Mouse (Mus musculus): ENCODE results near the gene Trim29. TPM values are rescaled to one million over a fixed set of nuclear protein-coding genes. Genes with fewer than 3 reads are reported as not detected.
A peak's percentile ranks its signal among the peaks of the same experiment; 100 is the strongest.

The Trim29 gene
- polyA plus RNA-seq, 1 experiment from 2014 or later: 3.3 TPM

GRCm38 (mm10) chr9:43273735-43274134 is 36.9 kb upstream of the Trim29 start:
- ATAC-seq (ENCODE audit: borderline replicate concordance, extremely low read depth, low FRiP score, low TSS enrichment): no peak
- no peaks in the 10 kb centered on the region for H3K9me3 ChIP-seq
- H3K4me1 ChIP-seq: peaks cover 8% of the 10 kb centered on the region; the same call in 1 of the 2 replicates
- H3K4me3 ChIP-seq: no peak overlapping the region
- H3K27me3 ChIP-seq: peaks cover 21% of the 10 kb centered on the region
- 65% methylated on average over 9 of the region's 9 CpGs for WGBS
- H3K36me3 ChIP-seq: no peaks in the 10 kb centered on the region
- H3K27ac ChIP-seq: no peak overlapping the region
- no peak overlapping the region for H3K9ac ChIP-seq
- no peak overlapping the region for H3K4me2 ChIP-seq

- Histone ChIP-seq H3K4me1 (0 out of 2 replicates have a peak, but pooled peaks cover 2% of the 10 kb centered on the region), H3K27ac (no peak overlapping the region), H3K4me3 (no peak overlapping the region), H3K9ac (no peak overlapping the region), H3K4me2 (no peak overlapping the region), H3K36me3 (no peaks in the 10 kb centered on the region), H3K27me3 (peaks cover 4% of the 10 kb centered on the region; the same call in 1 of the 2 replicates), H3K9me3 (no peaks in the 10 kb centered on the region)
- WGBS: 7% methylated on average over 6 of the region's 6 CpGs
- peak; percentile 91 for ATAC-seq (ENCODE audit: borderline replicate concordance, extremely low read depth, low FRiP score, low TSS enrichment)
Measured at GRCm38 (mm10) chr9:43284284-43284683, 26.4 kb upstream of the Trim29 start.

- WGBS: 81% methylated on average over 4 of the region's 4 CpGs
- Histone ChIP-seq H3K36me3 (no peaks in the 10 kb centered on the region), H3K9me3 (no peaks in the 10 kb centered on the region), H3K4me2 (no peak overlapping the region), H3K4me3 (no peak overlapping the region), H3K27ac (no peak overlapping the region), H3K27me3 (peaks cover 4% of the 10 kb centered on the region; the same call in 1 of the 2 replicates), H3K9ac (no peak overlapping the region), H3K4me1 (0 out of 2 replicates have a peak, but pooled peaks cover 2% of the 10 kb centered on the region)
- ATAC-seq (ENCODE audit: borderline replicate concordance, extremely low read depth, low FRiP score, low TSS enrichment): no peak
Measured at GRCm38 (mm10) chr9:43285281-43285680, 25.4 kb upstream of the Trim29 start.

GRCm38 (mm10) chr9:43286870-43287269 is 23.8 kb upstream of the Trim29 start:
- 0 out of 2 replicates have a peak, but pooled peaks have one; percentile 32 for ATAC-seq (ENCODE audit: borderline replicate concordance, extremely low read depth, low FRiP score, low TSS enrichment)
- Histone ChIP-seq H3K4me1 (0 out of 2 replicates have a peak, but pooled peaks cover 2% of the 10 kb centered on the region), H3K27me3 (peaks cover 4% of the 10 kb centered on the region; the same call in 1 of the 2 replicates), H3K9me3 (no peaks in the 10 kb centered on the region), H3K9ac (no peak overlapping the region), H3K27ac (no peak overlapping the region), H3K4me3 (no peak overlapping the region), H3K4me2 (peak overlapping the region; percentile 35), H3K36me3 (no peaks in the 10 kb centered on the region)
- WGBS: 2% methylated on average over 20 of the region's 20 CpGs

GRCm38 (mm10) chr9:43293058-43293457 is 17.6 kb upstream of the Trim29 start:
- WGBS: 76% methylated on average over 6 of the region's 6 CpGs
- ATAC-seq (ENCODE audit: borderline replicate concordance, extremely low read depth, low FRiP score, low TSS enrichment): no peak
- H3K27me3 ChIP-seq: no peaks in the 10 kb centered on the region
- no peak overlapping the region for H3K9ac ChIP-seq
- no peak overlapping the region for H3K27ac ChIP-seq
- no peaks in the 10 kb centered on the region for H3K36me3 ChIP-seq
- H3K9me3 ChIP-seq: no peaks in the 10 kb centered on the region
- H3K4me1 ChIP-seq: no peaks in the 10 kb centered on the region
- H3K4me2 ChIP-seq: no peak overlapping the region
- H3K4me3 ChIP-seq: no peak overlapping the region

- H3K9me3 ChIP-seq: no peaks in the 10 kb centered on the region
- no peak for ATAC-seq (ENCODE audit: borderline replicate concordance, extremely low read depth, low FRiP score, low TSS enrichment)
- 26% methylated on average over 10 of the region's 10 CpGs for WGBS
- H3K4me2 ChIP-seq: no peak overlapping the region
- H3K36me3 ChIP-seq: no peaks in the 10 kb centered on the region
- no peaks in the 10 kb centered on the region; the same call in 1 of the 2 replicates for H3K27me3 ChIP-seq
- H3K27ac ChIP-seq: no peak overlapping the region
- H3K9ac ChIP-seq: no peak overlapping the region
- no peaks in the 10 kb centered on the region for H3K4me1 ChIP-seq
- no peak overlapping the region for H3K4me3 ChIP-seq
Measured at GRCm38 (mm10) chr9:43300394-43300793, 10.3 kb upstream of the Trim29 start.

GRCm38 (mm10) chr9:43302989-43303388 is 7.7 kb upstream of the Trim29 start:
- H3K27ac ChIP-seq: no peak overlapping the region
- H3K9ac ChIP-seq: no peak overlapping the region
- WGBS: 55% methylated on average over 4 of the region's 4 CpGs
- no peak overlapping the region for H3K4me2 ChIP-seq
- no peaks in the 10 kb centered on the region for H3K36me3 ChIP-seq
- H3K27me3 ChIP-seq: no peaks in the 10 kb centered on the region; the same call in 1 of the 2 replicates
- no peaks in the 10 kb centered on the region for H3K9me3 ChIP-seq
- 0 out of 2 replicates have a peak, but pooled peaks cover 6% of the 10 kb centered on the region for H3K4me1 ChIP-seq
- ATAC-seq (ENCODE audit: borderline replicate concordance, extremely low read depth, low FRiP score, low TSS enrichment): no peak
- no peak overlapping the region for H3K4me3 ChIP-seq

GRCm38 (mm10) chr9:43305882-43306281 is 4.8 kb upstream of the Trim29 start:
- no peak overlapping the region for H3K4me3 ChIP-seq
- H3K27ac ChIP-seq: no peak overlapping the region
- no peak overlapping the region for H3K9ac ChIP-seq
- no peaks in the 10 kb centered on the region; the same call in 1 of the 2 replicates for H3K27me3 ChIP-seq
- H3K4me2 ChIP-seq: no peak overlapping the region
- no peaks in the 10 kb centered on the region for H3K36me3 ChIP-seq
- ATAC-seq (ENCODE audit: borderline replicate concordance, extremely low read depth, low FRiP score, low TSS enrichment): no peak
- H3K9me3 ChIP-seq: no peaks in the 10 kb centered on the region
- H3K4me1 ChIP-seq: 0 out of 2 replicates have a peak, but pooled peaks cover 6% of the 10 kb centered on the region
- WGBS: 33% methylated on average over 6 of the region's 6 CpGs

GRCm38 (mm10) chr9:43309087-43309872 is 1.4 kb upstream of the Trim29 start:
- Histone ChIP-seq H3K36me3 (no peaks in the 10 kb centered on the region), H3K4me3 (no peak overlapping the region), H3K27ac (no peak overlapping the region), H3K27me3 (no peaks in the 10 kb centered on the region), H3K9me3 (no peaks in the 10 kb centered on the region), H3K4me1 (0 out of 2 replicates have a peak, but pooled peaks cover 6% of the 10 kb centered on the region), H3K9ac (no peak overlapping the region), H3K4me2 (no peak overlapping the region)
- no peak for ATAC-seq (ENCODE audit: borderline replicate concordance, extremely low read depth, low FRiP score, low TSS enrichment)
- WGBS: 75% methylated on average over 6 of the region's 6 CpGs

GRCm38 (mm10) chr9:43312190-43312589 is 1.5 kb downstream of the Trim29 start:
- WGBS: 77% methylated on average over 7 of the region's 7 CpGs
- no peak overlapping the region for H3K9ac ChIP-seq
- H3K36me3 ChIP-seq: no peaks in the 10 kb centered on the region
- no peak overlapping the region for H3K4me2 ChIP-seq
- ATAC-seq (ENCODE audit: borderline replicate concordance, extremely low read depth, low FRiP score, low TSS enrichment): no peak
- no peak overlapping the region for H3K27ac ChIP-seq
- H3K9me3 ChIP-seq: no peaks in the 10 kb centered on the region
- no peaks in the 10 kb centered on the region for H3K27me3 ChIP-seq
- no peak overlapping the region for H3K4me3 ChIP-seq
- no peaks in the 10 kb centered on the region for H3K4me1 ChIP-seq

GRCm38 (mm10) chr9:43313805-43314204 is 3.2 kb downstream of the Trim29 start:
- Histone ChIP-seq H3K4me3 (no peak overlapping the region), H3K4me1 (no peaks in the 10 kb centered on the region), H3K9me3 (no peaks in the 10 kb centered on the region), H3K4me2 (no peak overlapping the region), H3K27ac (no peak overlapping the region), H3K36me3 (no peaks in the 10 kb centered on the region), H3K27me3 (no peaks in the 10 kb centered on the region), H3K9ac (no peak overlapping the region)
- 57% methylated on average over 3 of the region's 3 CpGs for WGBS
- ATAC-seq (ENCODE audit: borderline replicate concordance, extremely low read depth, low FRiP score, low TSS enrichment): no peak

GRCm38 (mm10) chr9:43315320-43315950 is 4.8 kb downstream of the Trim29 start:
- Histone ChIP-seq H3K36me3 (no peaks in the 10 kb centered on the region), H3K4me3 (no peak overlapping the region), H3K4me2 (no peak overlapping the region), H3K27me3 (no peaks in the 10 kb centered on the region), H3K9me3 (no peaks in the 10 kb centered on the region), H3K27ac (no peak overlapping the region), H3K9ac (no peak overlapping the region), H3K4me1 (no peaks in the 10 kb centered on the region)
- WGBS: 39% methylated on average over 3 of the region's 3 CpGs
- no peak for ATAC-seq (ENCODE audit: borderline replicate concordance, extremely low read depth, low FRiP score, low TSS enrichment)
